Mouse (Mus musculus) cortical plate, adult 2 months (tissue): ENCODE data around the gene Epha4. TPM values are rescaled to one million over a fixed set of nuclear protein-coding genes. Genes with fewer than 3 reads are reported as not detected.
A peak's percentile ranks its signal among the peaks of the same experiment; 100 is the strongest.

Source experiments
- H3K27ac ChIP-seq: fragments of 200-500 bp; 2 replicates; pipeline ENCODE4 v1.5.1; 2012; ENCODE audit warnings: low read length, control low read depth, inconsistent platforms; ENCODE audit not compliant: insufficient read depth
- H3K4me1 ChIP-seq: fragments of 200-500 bp; 2 replicates; pipeline ENCODE4 v1.6.1; 2011; ENCODE audit warnings: low read length; ENCODE audit not compliant: control insufficient read depth, insufficient read depth
- H3K4me3 ChIP-seq: fragments of 200-500 bp; 2 replicates; pipeline ENCODE4 v1.5.1; 2011; ENCODE audit warnings: mild to moderate bottlenecking, low read length, control low read depth; ENCODE audit not compliant: insufficient read depth
- CTCF ChIP-seq: fragments of 200-500 bp; IDR thresholded peaks from 2 replicates; pipeline ENCODE4 v1.5.1; 2011; ENCODE audit warnings: mild to moderate bottlenecking, control low read depth, low read length; ENCODE audit not compliant: insufficient read depth; ENCODE audit errors: extremely low read depth
- POLR2A ChIP-seq: fragments of 200-500 bp; IDR thresholded peaks from 2 replicates; pipeline ENCODE4 v1.6.1; 2011; ENCODE audit warnings: mild to moderate bottlenecking, low read length, control low read depth; ENCODE audit not compliant: insufficient read depth; ENCODE audit errors: extremely low read depth
- polyA plus RNA-seq: library from polyadenylated mRNA; depleted of rRNA; stranded (reverse); fragments of >200 nt; gene quantifications from 2 replicates; pipeline ENCODE4 v1.2.3, GENCODE M21; 2012

The Epha4 gene
- polyA plus RNA-seq, 1 experiment, result 74.5 TPM

- no peak overlapping the region for H3K4me3 ChIP-seq
- TF ChIP-seq POLR2A (no peak), CTCF (no peak)
- H3K4me1 ChIP-seq, result peaks cover 2% of the 10 kb centered on the region; the same call in 1 of the 2 replicates
- no peak overlapping the region for H3K27ac ChIP-seq
Observed at GRCm38 (mm10) chr1:77452721-77453120, 62.2 kb downstream of the Epha4 start.

DNA sequence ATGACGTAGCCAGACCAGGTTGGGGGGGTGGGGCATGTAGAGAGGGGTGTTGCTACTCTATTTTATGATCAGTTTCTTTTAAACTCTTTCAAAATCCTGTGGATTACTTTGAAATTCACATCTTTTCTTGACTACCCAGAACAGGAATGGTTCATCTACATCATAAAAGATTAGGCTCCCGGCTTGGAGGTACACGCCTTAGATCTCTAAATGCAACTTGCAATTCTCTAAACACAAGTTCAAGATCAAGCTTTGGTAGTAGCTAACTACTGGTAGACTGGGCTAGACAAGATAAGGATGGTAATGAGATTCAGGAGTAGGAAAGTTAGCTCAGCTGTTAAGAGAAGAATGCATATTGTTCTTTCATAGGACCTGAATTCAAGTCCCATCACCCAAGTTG is 63.3 kb downstream of the Epha4 start:
- no peak overlapping the region for H3K4me3 ChIP-seq
- H3K4me1 ChIP-seq, result peaks cover 2% of the 10 kb centered on the region; the same call in 1 of the 2 replicates
- no peak overlapping the region for H3K27ac ChIP-seq
- TF ChIP-seq POLR2A, result no peak
- TF ChIP-seq CTCF, result no peak

DNA sequence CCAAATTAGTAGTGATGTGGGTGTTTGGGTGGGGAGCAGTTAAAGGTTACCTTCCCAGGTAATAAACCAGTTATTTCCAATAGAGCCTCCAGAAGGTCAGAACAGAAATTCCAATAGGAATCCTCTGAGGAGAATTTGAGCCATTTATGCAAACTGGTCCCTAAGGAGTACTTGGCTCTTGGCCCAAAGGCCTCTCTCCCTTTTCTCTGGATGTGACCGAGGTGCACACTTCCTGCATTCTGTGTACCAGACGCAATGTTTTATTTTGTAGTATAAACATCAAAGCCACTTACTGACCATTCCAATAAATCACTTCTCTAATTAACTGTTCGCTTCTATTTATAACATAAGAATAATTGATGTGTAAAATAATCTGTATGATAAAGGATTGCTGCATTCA is 64.7 kb downstream of the Epha4 start:
- H3K27ac ChIP-seq, result no peak overlapping the region
- TF ChIP-seq POLR2A (no peak), CTCF (no peak)
- H3K4me1 ChIP-seq, result peaks cover 6% of the 10 kb centered on the region; the same call in 1 of the 2 replicates
- H3K4me3 ChIP-seq, result no peak overlapping the region

DNA sequence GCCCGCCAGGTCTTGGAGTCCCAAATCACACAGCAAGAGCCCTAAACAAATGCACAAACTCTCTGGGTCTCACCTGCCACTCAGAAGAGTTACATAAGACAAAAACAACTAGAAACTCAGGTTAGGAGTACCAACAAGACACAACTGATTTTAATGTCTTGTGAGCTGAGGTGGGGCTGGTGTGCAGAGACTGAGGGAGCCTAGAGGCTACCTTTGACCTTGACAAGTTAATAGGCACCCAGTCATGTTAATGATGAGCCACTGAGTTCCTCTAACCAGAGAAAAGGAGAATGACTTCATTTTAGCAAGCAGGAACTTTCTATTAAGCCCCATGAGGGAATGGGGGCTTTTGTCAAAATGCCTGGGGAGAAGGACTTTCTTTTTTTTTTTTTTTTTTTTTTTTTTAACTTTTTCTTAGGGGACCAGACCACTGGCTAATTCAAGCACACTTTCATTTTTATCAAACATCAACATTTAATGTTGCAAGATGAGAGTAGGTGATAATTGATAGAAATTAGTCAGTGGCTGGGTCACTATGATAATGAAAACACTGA is 67.8 kb downstream of the Epha4 start:
- TF ChIP-seq CTCF (no peak), POLR2A (no peak)
- Histone ChIP-seq H3K4me3 (no peak overlapping the region), H3K4me1 (peaks cover 9% of the 10 kb centered on the region), H3K27ac (no peak overlapping the region)

DNA sequence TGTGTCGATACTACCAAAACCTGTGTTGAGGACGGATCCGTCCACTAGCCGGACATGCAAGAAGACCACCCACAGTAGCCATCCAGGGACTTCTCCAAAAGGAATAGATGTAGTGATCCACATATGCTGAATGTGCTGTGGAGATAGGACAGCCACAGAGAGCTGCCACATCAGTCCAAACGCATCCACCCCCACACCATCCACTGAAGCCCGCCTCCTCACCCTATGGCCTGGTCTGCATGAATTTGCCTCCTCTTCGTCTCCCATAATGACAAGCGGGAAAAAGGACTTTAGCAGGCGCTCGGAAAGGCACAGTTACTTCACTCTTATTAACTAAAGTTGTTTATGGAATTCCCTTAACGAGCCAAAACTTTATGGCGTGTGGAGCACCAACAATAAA is 68.5 kb downstream of the Epha4 start:
- TF ChIP-seq POLR2A (no peak), CTCF (no peak)
- Histone ChIP-seq H3K4me1 (peaks cover 10% of the 10 kb centered on the region), H3K27ac (no peak overlapping the region), H3K4me3 (no peak overlapping the region)

DNA sequence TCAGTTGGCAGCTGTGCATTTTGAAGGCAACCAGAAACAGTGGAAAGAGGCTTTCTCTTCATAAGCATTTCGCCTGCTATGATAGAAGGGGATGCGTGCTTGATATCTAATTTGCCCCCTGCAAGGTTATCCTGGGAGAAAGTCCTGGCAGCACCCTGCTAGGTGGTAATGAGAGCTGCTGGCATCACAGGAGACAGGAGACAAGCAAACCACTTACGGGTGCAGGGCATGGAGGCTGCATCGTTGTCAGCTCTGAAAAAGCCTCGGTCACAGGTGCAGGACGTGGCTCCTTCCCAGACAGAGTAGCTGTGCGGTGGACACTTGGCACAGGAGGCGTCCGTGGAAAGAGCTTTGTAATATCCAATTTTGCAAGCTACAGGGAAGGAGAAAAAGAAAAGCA is 70.2 kb downstream of the Epha4 start:
- H3K4me1 ChIP-seq, result peaks cover 10% of the 10 kb centered on the region
- H3K4me3 ChIP-seq, result no peak overlapping the region
- no peak for TF ChIP-seq POLR2A
- no peak for TF ChIP-seq CTCF
- peak overlapping the region; percentile 35; the same call in 1 of the 2 replicates for H3K27ac ChIP-seq

- Histone ChIP-seq H3K4me1 (peaks cover 12% of the 10 kb centered on the region), H3K4me3 (no peak overlapping the region), H3K27ac (no peak overlapping the region)
- no peak for TF ChIP-seq POLR2A
- no peak for TF ChIP-seq CTCF
Observed at GRCm38 (mm10) chr1:77441987-77442386, 72.9 kb downstream of the Epha4 start.

GRCm38 (mm10) chr1:77441401-77441800 is 73.5 kb downstream of the Epha4 start:
- no peak for TF ChIP-seq CTCF
- no peak for TF ChIP-seq POLR2A
- no peak overlapping the region for H3K27ac ChIP-seq
- H3K4me3 ChIP-seq, result no peak overlapping the region
- peaks cover 16% of the 10 kb centered on the region for H3K4me1 ChIP-seq

- TF ChIP-seq POLR2A, result no peak
- TF ChIP-seq CTCF, result no peak
- no peak overlapping the region for H3K4me3 ChIP-seq
- H3K4me1 ChIP-seq, result peaks cover 16% of the 10 kb centered on the region
- H3K27ac ChIP-seq, result no peak overlapping the region
Observed at GRCm38 (mm10) chr1:77440512-77440911, 74.4 kb downstream of the Epha4 start.

- Histone ChIP-seq H3K4me3 (no peak overlapping the region), H3K27ac (no peak overlapping the region), H3K4me1 (peaks cover 10% of the 10 kb centered on the region)
- TF ChIP-seq POLR2A, result no peak
Observed at GRCm38 (mm10) chr1:77439383-77440074, 75.4 kb downstream of the Epha4 start.
